Mouse (Mus musculus): Measurements from ENCODE around the gene Atf7. TPM values are rescaled to one million over a fixed set of nuclear protein-coding genes. Genes with fewer than 3 reads are reported as not detected.
"Not testable (repeated sequence)": the region's sequence is repeated elsewhere in the genome, so short reads cannot be mapped to it uniquely, and the experiment has no call there.

Atf7 gene
- polyA plus RNA-seq, 1 experiment from 2014 or later: 22.0 TPM

DNA sequence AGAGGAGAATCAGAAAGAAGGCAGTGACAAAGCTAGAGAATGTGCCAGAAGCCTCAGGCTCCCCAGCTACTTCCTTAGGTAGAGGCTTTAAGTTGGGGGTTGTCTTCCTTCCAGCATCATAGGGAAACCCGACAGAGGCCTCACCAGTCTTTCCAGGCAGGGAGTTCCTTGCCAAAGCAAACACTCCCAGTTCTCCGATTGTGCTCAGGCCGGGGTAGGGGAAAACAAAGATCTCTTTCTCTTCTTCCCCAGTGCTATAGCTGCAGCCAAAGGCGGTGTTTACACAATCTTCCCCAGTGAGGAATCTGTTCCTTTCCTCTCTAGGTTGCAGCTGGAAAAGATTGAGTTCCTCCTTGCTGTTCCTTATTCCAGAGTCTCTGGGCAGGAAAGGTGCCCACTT is 31.4 kb upstream of the Atf7 start:
- H3K9ac ChIP-seq: no peak overlapping the region
- H3K27ac ChIP-seq: peak overlapping the region; percentile 60; the same call in 1 of the 2 replicates
- no peaks in the 10 kb centered on the region for H3K4me1 ChIP-seq
- H3K36me3 ChIP-seq: peaks cover 16% of the 10 kb centered on the region
- no peak overlapping the region for H3K4me2 ChIP-seq (replicated peaks)
- no peaks in the 10 kb centered on the region for H3K27me3 ChIP-seq (replicated peaks)
- ATAC-seq (ENCODE audit: low FRiP score, low read depth): no peak
- H3K4me3 ChIP-seq: no peak overlapping the region
- no peaks in the 10 kb centered on the region for H3K9me3 ChIP-seq
- WGBS: 16% methylated on average over 4 of the region's 4 CpGs

DNA sequence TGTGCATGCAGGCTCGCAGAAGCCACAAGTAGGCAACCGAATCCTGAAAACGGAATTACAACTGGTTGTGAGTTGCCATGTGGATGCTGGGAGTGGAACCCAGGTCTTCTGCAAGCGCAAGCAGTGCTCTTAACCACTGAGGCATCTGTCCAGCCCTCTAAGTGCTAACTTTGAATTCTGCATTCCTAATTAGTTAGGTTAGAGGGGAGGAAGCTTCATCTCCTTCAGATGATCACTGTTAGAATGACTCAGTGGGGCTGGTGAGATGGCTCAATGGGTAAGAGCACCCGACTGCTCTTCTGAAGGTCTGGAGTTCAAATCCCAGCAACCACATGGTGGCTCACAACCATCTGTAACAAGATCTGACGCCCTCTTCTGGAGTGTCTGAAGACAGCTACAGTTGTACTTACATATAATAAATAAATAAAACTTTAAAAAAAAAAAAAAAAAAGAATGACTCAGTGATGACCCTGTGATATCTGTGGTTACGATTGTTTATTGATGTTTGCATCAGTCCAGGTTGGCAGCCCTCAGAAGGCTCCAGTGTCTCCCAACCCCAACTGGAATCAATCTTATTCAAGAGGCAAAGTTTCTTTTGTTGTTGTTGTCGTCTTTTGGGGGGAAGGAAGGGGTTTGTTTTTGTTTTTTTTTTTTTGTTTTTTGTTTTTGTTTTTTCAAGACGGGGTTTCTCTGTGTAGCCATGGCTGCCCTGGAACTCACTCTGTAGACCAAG is 26.8 kb upstream of the Atf7 start:
- not testable (repeated sequence) for H3K27ac ChIP-seq; H3K9me3 ChIP-seq; H3K4me2 ChIP-seq (replicated peaks); H3K36me3 ChIP-seq; ATAC-seq (ENCODE audit: low FRiP score, low read depth); H3K4me1 ChIP-seq; H3K4me3 ChIP-seq; H3K27me3 ChIP-seq (replicated peaks); H3K9ac ChIP-seq
- WGBS: 81% methylated on average over 9 of the region's 9 CpGs

DNA sequence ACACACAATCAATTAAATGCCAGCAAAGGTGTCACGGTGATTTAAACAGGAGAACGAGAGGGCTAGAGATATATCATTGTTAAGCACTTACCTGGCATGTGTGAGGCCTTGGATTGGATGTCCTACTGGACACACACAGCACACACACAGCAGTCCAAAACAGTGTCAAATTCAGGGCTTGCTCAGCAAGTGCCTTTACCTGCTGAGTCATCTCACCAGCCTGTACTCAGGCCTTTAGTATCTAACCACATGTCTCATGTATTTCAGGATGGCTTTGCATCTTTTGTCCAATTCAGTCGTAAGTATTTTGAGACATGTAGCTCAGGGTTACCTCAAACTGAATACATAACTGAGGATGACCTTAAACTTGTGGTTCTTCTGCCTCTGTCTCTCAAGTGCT is 25.8 kb upstream of the Atf7 start:
- 83% methylated on average over 3 of the region's 3 CpGs for WGBS
- Histone ChIP-seq H3K9me3 (no peaks in the 10 kb centered on the region), H3K9ac (no peak overlapping the region), H3K27me3 (replicated peaks) (no peaks in the 10 kb centered on the region), H3K27ac (no peak overlapping the region), H3K4me2 (replicated peaks) (no peak overlapping the region), H3K4me1 (no peaks in the 10 kb centered on the region), H3K36me3 (no peaks in the 10 kb centered on the region), H3K4me3 (no peak overlapping the region)
- no peak for ATAC-seq (ENCODE audit: low FRiP score, low read depth)

DNA sequence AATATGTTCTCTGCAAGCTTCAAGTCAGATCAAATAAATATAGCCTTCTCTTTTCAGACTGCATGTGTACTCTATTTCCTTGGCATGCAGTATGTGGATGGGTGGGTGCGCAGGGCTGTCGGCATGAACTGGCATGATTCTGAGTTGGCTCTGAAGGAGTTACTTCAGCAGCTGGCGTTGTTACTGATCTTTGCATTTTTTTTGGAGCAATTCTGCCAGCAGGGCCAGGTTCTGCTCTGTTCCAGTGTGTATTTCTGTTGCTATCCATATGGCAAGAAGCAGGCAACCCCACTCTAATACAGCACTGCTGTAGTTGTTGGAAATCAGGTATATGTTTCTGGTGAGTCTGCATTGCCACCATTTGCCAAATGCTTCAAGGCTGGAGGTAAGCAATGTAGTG is 10.6 kb upstream of the Atf7 start:
- Histone ChIP-seq H3K9me3 (no peaks in the 10 kb centered on the region), H3K4me2 (replicated peaks) (no peak overlapping the region), H3K27ac (no peak overlapping the region), H3K9ac (no peak overlapping the region), H3K4me3 (no peak overlapping the region), H3K36me3 (no peaks in the 10 kb centered on the region), H3K4me1 (no peaks in the 10 kb centered on the region), H3K27me3 (replicated peaks) (no peaks in the 10 kb centered on the region)
- 89% methylated on average over 3 of the region's 3 CpGs for WGBS
- no peak for ATAC-seq (ENCODE audit: low FRiP score, low read depth)

DNA sequence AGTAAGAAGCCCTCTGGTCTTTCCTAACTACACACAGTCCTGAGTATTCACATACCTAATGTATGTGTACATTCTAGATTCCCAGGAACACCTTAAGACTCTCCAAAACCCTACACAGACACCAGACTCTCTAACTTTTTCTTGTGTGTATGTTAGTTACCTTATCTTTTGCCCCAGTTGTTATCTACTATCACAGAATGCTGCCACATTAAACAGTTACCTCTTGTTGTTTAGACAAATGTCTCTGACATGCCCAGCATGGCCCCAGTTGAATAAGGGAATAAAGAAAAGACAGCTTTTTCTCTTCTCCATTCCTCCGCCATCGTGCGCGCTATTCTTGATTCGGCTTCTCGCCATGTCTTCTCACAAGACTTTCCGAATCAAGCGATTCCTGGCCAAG is 9.4 kb upstream of the Atf7 start:
- WGBS: 94% methylated on average over 8 of the region's 8 CpGs
- Histone ChIP-seq H3K9ac (no peak overlapping the region), H3K4me3 (no peak overlapping the region), H3K4me2 (replicated peaks) (no peak overlapping the region), H3K9me3 (no peaks in the 10 kb centered on the region), H3K4me1 (no peaks in the 10 kb centered on the region), H3K36me3 (no peaks in the 10 kb centered on the region), H3K27ac (no peak overlapping the region), H3K27me3 (replicated peaks) (no peaks in the 10 kb centered on the region)
- ATAC-seq (ENCODE audit: low FRiP score, low read depth): no peak

DNA sequence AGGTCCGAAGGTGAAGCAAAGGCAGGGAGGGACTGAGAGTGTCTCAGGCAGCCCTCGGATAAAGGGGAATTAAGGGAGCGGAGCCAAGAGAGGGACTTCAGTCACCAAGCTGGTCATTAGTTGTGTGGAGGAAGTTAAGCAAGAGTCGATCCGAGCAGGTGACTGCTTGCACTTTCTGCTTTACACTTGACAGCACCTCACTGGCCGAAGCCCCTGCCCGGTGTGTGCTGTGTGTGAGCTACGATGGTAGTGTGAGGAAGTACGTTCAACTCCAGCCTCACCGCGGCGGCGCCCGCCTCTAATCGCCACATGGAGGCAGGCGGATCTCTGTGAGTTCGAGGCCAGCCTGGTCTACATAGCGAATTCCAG is 407 bp upstream of the Atf7 start:
- peak; percentile 52 for ATAC-seq (ENCODE audit: low FRiP score, low read depth)
- Histone ChIP-seq H3K27me3 (replicated peaks) (no peaks in the 10 kb centered on the region), H3K9me3 (no peaks in the 10 kb centered on the region), H3K4me2 (replicated peaks) (peak overlapping the region; percentile 64), H3K4me1 (peaks cover 11% of the 10 kb centered on the region), H3K27ac (peak overlapping the region; percentile 91), H3K36me3 (no peaks in the 10 kb centered on the region), H3K4me3 (peak overlapping the region; percentile 62), H3K9ac (peak overlapping the region; percentile 71)
- under 1% methylated on average over 18 of the region's 18 CpGs for WGBS

DNA sequence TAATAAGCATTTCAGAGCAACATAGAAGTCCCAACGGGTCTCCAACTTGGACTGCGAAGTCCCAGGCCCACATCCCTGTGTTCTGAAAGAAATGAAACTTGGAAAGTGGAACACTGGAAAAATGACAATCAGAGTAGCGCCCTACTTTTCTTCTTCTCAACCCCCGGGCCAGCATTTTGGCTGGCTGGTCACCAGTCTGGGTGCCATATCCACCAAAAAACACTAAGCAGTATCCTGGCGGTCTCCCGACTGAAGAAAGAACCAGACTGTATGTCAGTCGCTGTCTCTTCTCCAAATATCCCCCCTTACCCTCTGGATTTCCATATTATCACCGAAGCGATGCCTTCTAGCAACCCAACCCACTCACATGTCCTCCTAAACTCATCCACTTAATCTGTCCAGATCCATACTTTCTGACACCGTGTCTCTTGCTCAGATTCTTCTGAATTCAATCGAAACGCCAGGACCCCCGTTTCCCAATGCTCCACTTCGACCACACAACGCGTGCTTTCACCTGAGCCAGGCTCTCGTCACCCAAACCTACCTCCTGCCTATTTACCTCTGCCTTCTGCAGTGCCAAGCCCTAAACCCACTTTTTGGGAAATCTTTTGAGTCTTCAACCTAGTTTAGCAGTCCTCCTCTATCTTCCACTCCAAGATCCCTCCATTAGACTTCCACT is 834 bp downstream of the Atf7 start:
- Histone ChIP-seq H3K4me1 (peaks cover 11% of the 10 kb centered on the region), H3K9me3 (no peaks in the 10 kb centered on the region), H3K36me3 (no peaks in the 10 kb centered on the region), H3K4me3 (peak overlapping the region; percentile 62), H3K27ac (no peak overlapping the region), H3K9ac (peak overlapping the region; percentile 71), H3K27me3 (replicated peaks) (no peaks in the 10 kb centered on the region), H3K4me2 (replicated peaks) (peak overlapping the region; percentile 64)
- no peak for ATAC-seq (ENCODE audit: low FRiP score, low read depth)
- 4% methylated on average over 17 of the region's 17 CpGs for WGBS

DNA sequence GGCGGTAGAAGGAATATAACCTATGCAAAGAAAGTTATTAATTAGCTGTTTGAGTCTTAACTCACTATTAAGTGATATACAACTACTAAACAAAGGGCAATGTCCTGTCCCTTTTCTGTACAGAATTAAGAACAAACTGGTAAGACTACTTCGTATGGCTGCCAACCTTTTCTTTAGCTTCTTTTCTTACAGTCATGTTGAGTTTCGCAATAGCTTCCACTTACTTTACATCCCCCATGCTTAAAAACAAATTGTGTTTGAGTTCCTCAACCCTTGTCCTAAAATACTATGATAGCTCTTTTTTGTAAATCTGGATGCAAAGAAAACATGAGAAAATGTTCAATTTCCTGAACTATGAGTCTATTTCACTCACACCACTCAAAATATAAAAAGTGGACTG is 2.1 kb downstream of the Atf7 start:
- Histone ChIP-seq H3K4me3 (no peak overlapping the region), H3K27me3 (replicated peaks) (no peaks in the 10 kb centered on the region), H3K27ac (no peak overlapping the region), H3K9ac (no peak overlapping the region), H3K9me3 (no peaks in the 10 kb centered on the region), H3K36me3 (no peaks in the 10 kb centered on the region), H3K4me1 (peaks cover 11% of the 10 kb centered on the region), H3K4me2 (replicated peaks) (peak overlapping the region; percentile 33)
- WGBS: 94% methylated on average over 3 of the region's 3 CpGs
- ATAC-seq (ENCODE audit: low FRiP score, low read depth): no peak

DNA sequence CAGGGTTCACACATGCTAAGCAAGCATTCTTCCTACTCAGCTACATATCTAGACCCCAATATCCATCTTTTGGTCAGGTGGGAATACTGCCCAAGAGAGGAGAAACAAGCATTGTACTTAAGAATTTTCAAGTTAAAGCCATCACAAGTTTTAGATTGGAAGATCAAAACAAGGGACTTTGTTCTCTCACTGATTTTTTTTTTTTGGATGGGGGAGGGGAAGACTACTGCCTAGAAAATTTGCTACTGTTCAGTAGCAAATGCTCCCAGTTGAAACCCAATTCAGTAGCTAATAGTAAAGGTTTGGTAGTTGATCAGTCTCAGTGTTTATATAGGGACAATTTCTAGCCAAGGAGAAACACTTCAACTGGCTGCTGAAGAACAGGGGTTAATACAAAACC is 2.7 kb downstream of the Atf7 start:
- H3K9me3 ChIP-seq: no peaks in the 10 kb centered on the region
- ATAC-seq (ENCODE audit: low FRiP score, low read depth): no peak
- H3K27me3 ChIP-seq (replicated peaks): no peaks in the 10 kb centered on the region
- H3K4me3 ChIP-seq: no peak overlapping the region
- peaks cover 11% of the 10 kb centered on the region for H3K4me1 ChIP-seq
- H3K4me2 ChIP-seq (replicated peaks): no peak overlapping the region
- no peak overlapping the region for H3K9ac ChIP-seq
- H3K27ac ChIP-seq: no peak overlapping the region
- H3K36me3 ChIP-seq: no peaks in the 10 kb centered on the region

DNA sequence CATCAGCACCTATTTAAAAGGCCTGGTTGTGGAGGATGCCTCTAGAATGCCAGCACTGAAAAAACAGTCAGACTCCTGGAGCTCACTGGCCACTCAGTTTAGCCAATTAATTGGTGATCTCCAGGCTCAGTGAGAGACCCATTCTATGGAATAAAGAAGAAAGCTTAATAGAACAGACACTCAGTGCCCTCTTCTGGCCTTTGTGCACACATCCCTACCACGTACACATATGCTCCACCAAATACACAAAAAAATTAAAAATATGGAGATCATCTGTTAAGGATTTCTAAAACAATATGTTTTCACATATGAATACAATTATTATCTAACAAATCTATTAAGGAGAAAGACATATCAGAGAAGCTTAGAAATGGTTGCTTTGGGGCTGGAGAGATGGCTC is 4.5 kb downstream of the Atf7 start:
- no peak overlapping the region for H3K4me2 ChIP-seq (replicated peaks)
- no peak overlapping the region for H3K4me3 ChIP-seq
- H3K36me3 ChIP-seq: no peaks in the 10 kb centered on the region
- H3K4me1 ChIP-seq: peaks cover 7% of the 10 kb centered on the region
- no peaks in the 10 kb centered on the region for H3K27me3 ChIP-seq (replicated peaks)
- no peak overlapping the region for H3K27ac ChIP-seq
- 84% methylated on average over 1 of the region's 1 CpGs for WGBS
- no peak for ATAC-seq (ENCODE audit: low FRiP score, low read depth)
- H3K9ac ChIP-seq: no peak overlapping the region
- H3K9me3 ChIP-seq: no peaks in the 10 kb centered on the region

DNA sequence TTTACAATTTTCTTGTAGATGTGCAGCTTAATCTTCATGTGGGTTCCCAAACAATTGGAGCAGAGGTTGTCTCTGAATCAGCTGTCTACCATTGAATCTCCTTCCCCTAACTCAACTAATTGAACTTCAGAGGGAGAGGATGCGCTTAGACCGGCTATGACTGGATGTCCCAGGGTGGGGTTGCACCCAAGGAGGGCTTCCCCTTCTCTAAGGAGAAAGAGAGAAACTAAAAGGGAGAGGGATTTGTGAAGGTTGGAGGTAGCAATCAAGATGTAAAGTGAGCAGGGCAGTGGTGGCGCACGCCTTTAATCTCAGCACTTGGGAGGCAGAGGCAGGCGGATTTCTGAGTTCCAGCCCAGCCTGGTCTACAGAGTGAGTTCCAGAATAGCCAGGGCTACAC is 5.8 kb downstream of the Atf7 start:
- no peak overlapping the region for H3K27ac ChIP-seq
- WGBS: 93% methylated on average over 5 of the region's 5 CpGs
- no peaks in the 10 kb centered on the region for H3K9me3 ChIP-seq
- no peaks in the 10 kb centered on the region for H3K36me3 ChIP-seq
- H3K9ac ChIP-seq: no peak overlapping the region
- H3K4me2 ChIP-seq (replicated peaks): no peak overlapping the region
- H3K4me3 ChIP-seq: no peak overlapping the region
- no peaks in the 10 kb centered on the region for H3K27me3 ChIP-seq (replicated peaks)
- H3K4me1 ChIP-seq: peaks cover 5% of the 10 kb centered on the region
- ATAC-seq (ENCODE audit: low FRiP score, low read depth): no peak

DNA sequence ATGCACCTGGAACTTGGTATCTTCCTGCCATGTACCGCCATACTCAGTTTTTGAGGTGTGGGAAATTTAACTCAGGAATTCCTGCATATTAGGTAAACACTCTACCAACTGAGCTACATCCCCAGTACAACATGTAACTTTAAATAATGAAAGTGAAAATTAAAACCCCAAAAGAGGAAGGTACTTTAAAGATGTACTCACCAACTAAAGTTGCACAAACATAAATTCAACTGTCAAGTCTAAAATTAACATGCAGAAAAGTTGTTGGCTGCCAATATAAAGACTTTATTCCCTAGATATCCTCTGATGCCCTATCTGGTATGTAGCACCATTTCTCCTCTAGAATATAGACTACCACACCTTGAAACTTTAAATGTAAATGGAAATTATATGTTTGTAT is 7.6 kb downstream of the Atf7 start:
- H3K27me3 ChIP-seq (replicated peaks): no peaks in the 10 kb centered on the region
- H3K4me3 ChIP-seq: no peak overlapping the region
- no peaks in the 10 kb centered on the region for H3K36me3 ChIP-seq
- H3K4me2 ChIP-seq (replicated peaks): no peak overlapping the region
- no peak overlapping the region for H3K9ac ChIP-seq
- 96% methylated on average over 1 of the region's 1 CpGs for WGBS
- H3K27ac ChIP-seq: no peak overlapping the region
- H3K9me3 ChIP-seq: no peaks in the 10 kb centered on the region
- ATAC-seq (ENCODE audit: low FRiP score, low read depth): no peak
- no peaks in the 10 kb centered on the region for H3K4me1 ChIP-seq

DNA sequence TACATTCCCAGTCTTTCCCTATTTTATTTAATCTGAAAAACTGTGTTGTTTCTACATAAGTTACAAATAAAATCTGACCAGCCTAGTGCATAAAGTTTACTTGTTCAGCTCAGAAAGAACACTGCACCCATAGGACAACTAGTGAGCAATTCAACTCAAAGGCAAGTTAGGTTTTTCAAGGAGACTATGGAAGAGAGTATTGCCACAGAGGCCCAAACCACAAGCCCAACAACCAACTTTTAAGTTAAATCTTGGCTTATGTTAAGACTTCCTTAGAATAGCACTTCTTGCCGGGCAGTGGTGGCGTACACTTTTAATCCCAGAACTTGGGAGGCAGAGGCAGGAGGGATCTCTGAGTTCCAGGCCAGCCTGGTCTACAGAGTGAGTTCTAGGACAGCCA is 9.1 kb downstream of the Atf7 start:
- ATAC-seq (ENCODE audit: low FRiP score, low read depth): no peak
- no peak overlapping the region for H3K4me2 ChIP-seq (replicated peaks)
- no peak overlapping the region for H3K27ac ChIP-seq
- no peak overlapping the region for H3K4me3 ChIP-seq
- H3K36me3 ChIP-seq: no peaks in the 10 kb centered on the region
- no peaks in the 10 kb centered on the region for H3K4me1 ChIP-seq
- 98% methylated on average over 2 of the region's 2 CpGs for WGBS
- H3K9me3 ChIP-seq: no peaks in the 10 kb centered on the region
- no peaks in the 10 kb centered on the region for H3K27me3 ChIP-seq (replicated peaks)
- H3K9ac ChIP-seq: no peak overlapping the region

All from neural tube, embryonic 12.5 days (tissue).